Mouse (Mus musculus): ENCODE data around the gene Cnga3.

DNA sequence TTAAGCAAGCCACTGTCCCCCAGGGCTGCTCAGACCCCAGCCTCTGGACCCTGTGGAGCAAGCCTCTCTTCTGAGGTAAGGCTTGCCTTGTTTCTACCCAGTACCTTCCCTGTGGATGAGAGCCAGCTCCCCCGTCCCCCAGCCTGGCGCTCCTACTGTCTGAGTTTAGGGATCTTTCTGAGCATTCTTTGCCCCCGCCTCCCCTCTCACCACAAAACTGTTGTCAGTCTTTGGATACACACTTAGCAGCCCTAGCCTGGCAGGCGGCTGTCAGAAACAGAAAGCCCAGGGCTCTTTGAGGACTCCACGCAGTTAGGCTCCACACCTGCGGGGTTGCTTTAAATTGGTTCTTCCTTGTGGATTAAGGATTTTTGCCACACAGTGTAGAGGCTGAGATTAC lies 27.2 kb upstream of the Cnga3 start:
- TF ChIP-seq POLR2A (IDR thresholded peaks at IDR 0.05; ENCODE audit: borderline replicate concordance, extremely low read depth, insufficient read depth, insufficient read length, poor library complexity, severe bottlenecking) (no peak), CTCF (IDR thresholded peaks at IDR 0.05; ENCODE audit: borderline replicate concordance, extremely low read depth, insufficient read depth, insufficient read length) (no peak)

Measured in brain, embryonic 14.5 days (tissue).